Mouse (Mus musculus): ENCODE measurements at regions not wholly inside any gene's neighbourhood (a gene's known extent, or its start where the extent isn't known, plus 50 kb on each side); places are given as distances from the start of the nearest gene placed in this dataset.

- no peak for DNase-seq
Observed at GRCm38 (mm10) chr9:30519231-30519630, 92.3 kb downstream of the Snx19 start.

Data from embryo, embryonic 11 days (tissue).